Mouse (Mus musculus) monocyte, adult 2 months (primary cell): ENCODE data around the gene Ptprd.

Source experiments
- DNase-seq, 2 experiments: peaks; one replicate each; pipeline ENCODE4 v3.0.0; 2022; ENCODE audit warnings: low spot score in 2 of 2, low read depth in 1 of 2

The Ptprd gene

GRCm38 (mm10) chr4:76672653-76673052 lies 1539.1 kb downstream of the Ptprd start:
- no peak for DNase-seq

GRCm38 (mm10) chr4:76661725-76662124 lies 1550.0 kb downstream of the Ptprd start:
- no peak for DNase-seq

- DNase-seq: no peak
Observed at GRCm38 (mm10) chr4:76660146-76660545, 1551.6 kb downstream of the Ptprd start.

- no peak for DNase-seq
Observed at GRCm38 (mm10) chr4:76656734-76657133, 1555.0 kb downstream of the Ptprd start.

- no peak for DNase-seq
Observed at GRCm38 (mm10) chr4:76652971-76653370, 1558.8 kb downstream of the Ptprd start.

- no peak for DNase-seq
Observed at GRCm38 (mm10) chr4:76621740-76622139, 1590.0 kb downstream of the Ptprd start.

- DNase-seq: no peak
Observed at GRCm38 (mm10) chr4:76616614-76617013, 1595.1 kb downstream of the Ptprd start.

GRCm38 (mm10) chr4:76608246-76608645 lies 1603.5 kb downstream of the Ptprd start:
- DNase-seq: no peak

- no peak for DNase-seq
Observed at GRCm38 (mm10) chr4:76606808-76607207, 1605.0 kb downstream of the Ptprd start.

- DNase-seq: no peak
Observed at GRCm38 (mm10) chr4:76590722-76591121, 1621.0 kb downstream of the Ptprd start.

- no peak for DNase-seq
Observed at GRCm38 (mm10) chr4:76583025-76583424, 1628.7 kb downstream of the Ptprd start.

- DNase-seq: no peak
Observed at GRCm38 (mm10) chr4:76566006-76566405, 1645.8 kb downstream of the Ptprd start.

- no peak for DNase-seq
Observed at GRCm38 (mm10) chr4:76541769-76542168, 1670.0 kb downstream of the Ptprd start.

GRCm38 (mm10) chr4:76532926-76533325 lies 1678.8 kb downstream of the Ptprd start:
- no peak for DNase-seq

GRCm38 (mm10) chr4:76525281-76525680 lies 1686.5 kb downstream of the Ptprd start:
- no peak for DNase-seq

GRCm38 (mm10) chr4:76503279-76503601 lies 1708.5 kb downstream of the Ptprd start:
- DNase-seq: no peak

GRCm38 (mm10) chr4:76502575-76503278 lies 1709.0 kb downstream of the Ptprd start:
- no peak for DNase-seq

- no peak for DNase-seq
Observed at GRCm38 (mm10) chr4:76485848-76486247, 1725.9 kb downstream of the Ptprd start.

- no peak for DNase-seq
Observed at GRCm38 (mm10) chr4:76468366-76469100, 1743.2 kb downstream of the Ptprd start.

GRCm38 (mm10) chr4:76464682-76465081 lies 1747.1 kb downstream of the Ptprd start:
- no peak for DNase-seq

GRCm38 (mm10) chr4:76461336-76461735 lies 1750.4 kb downstream of the Ptprd start:
- DNase-seq: no peak

GRCm38 (mm10) chr4:76460556-76460955 lies 1751.2 kb downstream of the Ptprd start:
- no peak for DNase-seq

- no peak for DNase-seq
Observed at GRCm38 (mm10) chr4:76459621-76460020, 1752.1 kb downstream of the Ptprd start.
